Mouse (Mus musculus) liver, embryonic 14.5 days (tissue): ENCODE measurements around the gene Fam241b. TPM values are rescaled to one million over a fixed set of nuclear protein-coding genes. Genes with fewer than 3 reads are reported as not detected.

Experiments
- ATAC-seq: fragments of 200-750 bp; cut with Nextera tagmentation; 2 replicates; pipeline ENCODE4 v1.8.0; 2017; ENCODE audit warnings: moderate number of reproducible peaks, mild to moderate bottlenecking, moderate library complexity; ENCODE audit not compliant: insufficient read depth
- DNase-seq, 3 experiments: peaks; one replicate each; pipeline ENCODE4 v3.0.0-alpha.2; 2012 to 2013; ENCODE audit warnings: low read depth in 3 of 3, low spot score in 3 of 3
- H3K27ac ChIP-seq: fragments of 300-500 bp; sonication (generic); 2 replicates; pipeline ENCODE4 v1.5.1; 2014; ENCODE audit warnings: moderate library complexity, mild to moderate bottlenecking, control low read depth, inconsistent platforms
- H3K27me3 ChIP-seq: fragments of 300-500 bp; sonication (generic); 2 replicates; pipeline ENCODE4 v1.6.1; 2014; ENCODE audit warnings: mild to moderate bottlenecking, low read length, moderate library complexity; ENCODE audit not compliant: control insufficient read depth, insufficient read depth
- H3K36me3 ChIP-seq: fragments of 300-500 bp; sonication (generic); replicated peaks from 2 replicates; pipeline ENCODE4 v1.6.1; 2014; ENCODE audit warnings: low read depth; ENCODE audit not compliant: control insufficient read depth, insufficient read depth
- H3K4me1 ChIP-seq, 2 experiments: fragments of 200-500 bp in 1 of 2; fragments of 300-500 bp in 1 of 2; sonication (generic) in 1 of 2; replicated peaks; 2 replicates each; pipeline ENCODE4 v1.6.1; 2012 to 2014; ENCODE audit warnings: antibody characterized with exemption in 1 of 2, inconsistent platforms in 1 of 2, low read length in 1 of 2; ENCODE audit not compliant: control insufficient read depth in 2 of 2, insufficient read depth in 2 of 2
- H3K4me2 ChIP-seq: fragments of 300-500 bp; sonication (generic); 2 replicates; pipeline ENCODE4 v1.6.1; 2014; ENCODE audit warnings: low read depth, mild to moderate bottlenecking, control low read depth, moderate library complexity
- H3K4me3 ChIP-seq, 2 experiments: fragments of 200-500 bp in 1 of 2; fragments of 300-500 bp in 1 of 2; sonication (generic) in 1 of 2; 2 replicates each; pipeline ENCODE4 v1.5.1; 2012 to 2014; ENCODE audit warnings: low read depth in 2 of 2, low read length in 2 of 2, mild to moderate bottlenecking in 2 of 2, control low read depth in 1 of 2, inconsistent platforms in 1 of 2, moderate library complexity in 1 of 2; ENCODE audit not compliant: insufficient read depth in 1 of 2
- H3K9ac ChIP-seq: fragments of 300-500 bp; sonication (generic); replicated peaks from 2 replicates; pipeline ENCODE4 v1.6.1; 2014; ENCODE audit warnings: mild to moderate bottlenecking, control low read depth, moderate library complexity
- H3K9me3 ChIP-seq: fragments of 300-500 bp; sonication (generic); 2 replicates; pipeline ENCODE4 v1.6.1; 2016; ENCODE audit warnings: low read length, mixed read lengths; ENCODE audit not compliant: control insufficient read depth
- CTCF ChIP-seq: IDR thresholded peaks from 2 replicates; pipeline ENCODE4 v1.5.1; 2016; ENCODE audit warnings: antibody characterized with exemption, low read depth, control low read depth
- EP300 ChIP-seq: IDR thresholded peaks from 2 replicates; pipeline ENCODE4 v1.6.1; 2016; ENCODE audit warnings: antibody characterized with exemption, low read depth
- WGBS: fragments of 180-500 bp; shearing (Covaris S2); extraction: QIAGEN DNeasy Blood & Tissue Kit; methylation state at CpG from one replicate; pipeline ENCODE4 v1.1.7; 2014; ENCODE audit not compliant: insufficient replicate concordance; 5-methylcytosine and 5-hydroxymethylcytosine counted together
- polyA plus RNA-seq, 2 experiments: library from polyadenylated mRNA; depleted of rRNA in 1 of 2; stranded (reverse) in 1 of 2; unstranded in 1 of 2; fragments of >200 nt; fragmentation: Nextera tagmentation in 1 of 2; extraction: Ambion mirVana in 1 of 2; gene quantifications; 2 replicates each; pipeline versions ENCODE4 v1.2.1 to v1.2.3; 2012 to 2014

The Fam241b gene
- polyA plus RNA-seq (2012; rRNA removed) (0.24 and 0.27 TPM in 2 replicates), polyA plus RNA-seq (2014; fragmentation: Nextera tagmentation; extraction: Ambion mirVana) (0.20 and 0.51 TPM in 2 replicates)

- Histone ChIP-seq H3K4me3 (no peak within 1 kb of the TSS), H3K4me1 (no peaks in the 10 kb centered on the region), H3K9ac (no peak within 1 kb of the TSS), H3K36me3 (no peaks in the 10 kb centered on the region), H3K27ac (no peak within 1 kb of the TSS), H3K27me3 (no peaks in the 10 kb centered on the region), H3K9me3 (no peaks in the 10 kb centered on the region), H3K4me2 (no peak within 1 kb of the TSS)
- ATAC-seq: no peak
- no peak for DNase-seq
- 48% methylated on average over 8 of the region's 8 CpGs for WGBS
- TF ChIP-seq CTCF (no peak), EP300 (no peak)
Measured at GRCm38 (mm10) chr10:62143820-62144219, at the start of gene Fam241b. Gene Fam241b, minus strand, starts transcription at chr10:62143920.

- H3K4me3 ChIP-seq: no peak overlapping the region
- no peaks in the 10 kb centered on the region for H3K9me3 ChIP-seq
- ATAC-seq (no peak), DNase-seq (no peak)
- peaks cover 0 to 8% of the 10 kb centered on the region in 2 experiments; a peak in 1 of 4 replicates for H3K4me1 ChIP-seq
- no peaks in the 10 kb centered on the region for H3K27me3 ChIP-seq
- H3K9ac ChIP-seq: no peak overlapping the region
- H3K4me2 ChIP-seq: no peak overlapping the region
- no peak overlapping the region for H3K27ac ChIP-seq
- no peaks in the 10 kb centered on the region for H3K36me3 ChIP-seq
- 48% methylated on average over 9 of the region's 9 CpGs for WGBS
- TF ChIP-seq EP300: no peak
- TF ChIP-seq CTCF: no peak
Measured at GRCm38 (mm10) chr10:62192701-62193157, 49.0 kb upstream of the Fam241b start.

GRCm38 (mm10) chr10:62190821-62191220 lies 47.1 kb upstream of the Fam241b start:
- DNase-seq (no peak), ATAC-seq (no peak)
- Histone ChIP-seq H3K27me3 (no peaks in the 10 kb centered on the region), H3K27ac (no peak overlapping the region), H3K4me2 (no peak overlapping the region), H3K4me1 (peaks cover 0 to 6% of the 10 kb centered on the region in 2 experiments; a peak in 1 of 4 replicates), H3K4me3 (no peak overlapping the region), H3K9ac (no peak overlapping the region), H3K9me3 (no peaks in the 10 kb centered on the region), H3K36me3 (no peaks in the 10 kb centered on the region)
- no peak for TF ChIP-seq EP300
- no peak for TF ChIP-seq CTCF
- WGBS: 91% methylated on average over 7 of the region's 7 CpGs

- no peaks in the 10 kb centered on the region for H3K36me3 ChIP-seq
- no peak overlapping the region for H3K9ac ChIP-seq
- DNase-seq: no peak
- H3K4me1 ChIP-seq: peaks cover 0 to 6% of the 10 kb centered on the region in 2 experiments; a peak in 1 of 4 replicates
- no peak overlapping the region for H3K27ac ChIP-seq
- no peaks in the 10 kb centered on the region for H3K27me3 ChIP-seq
- H3K4me3 ChIP-seq: no peak overlapping the region
- TF ChIP-seq EP300: 0 out of 2 replicates have a peak, but pooled peaks have one; percentile 26
- TF ChIP-seq CTCF: no peak
- H3K9me3 ChIP-seq: no peaks in the 10 kb centered on the region
- 43% methylated on average over 4 of the region's 4 CpGs for WGBS
- ATAC-seq: peak; percentile 19; the same call in 1 of the 2 replicates
- H3K4me2 ChIP-seq: no peak overlapping the region
Measured at GRCm38 (mm10) chr10:62189910-62190309, 46.2 kb upstream of the Fam241b start.

GRCm38 (mm10) chr10:62189303-62189702 lies 45.6 kb upstream of the Fam241b start:
- TF ChIP-seq EP300 (no peak), CTCF (no peak)
- ATAC-seq (no peak), DNase-seq (no peak)
- 49% methylated on average over 3 of the region's 3 CpGs for WGBS
- H3K27ac ChIP-seq: no peak overlapping the region
- no peaks in the 10 kb centered on the region for H3K27me3 ChIP-seq
- peaks cover 0 to 6% of the 10 kb centered on the region in 2 experiments; a peak in 1 of 4 replicates for H3K4me1 ChIP-seq
- H3K9ac ChIP-seq: no peak overlapping the region
- no peaks in the 10 kb centered on the region for H3K9me3 ChIP-seq
- no peak overlapping the region for H3K4me3 ChIP-seq
- no peak overlapping the region for H3K4me2 ChIP-seq
- H3K36me3 ChIP-seq: no peaks in the 10 kb centered on the region
